Comparison of ENCODE assay signal across 15 mouse cellular contexts in the genomic region with DNA sequence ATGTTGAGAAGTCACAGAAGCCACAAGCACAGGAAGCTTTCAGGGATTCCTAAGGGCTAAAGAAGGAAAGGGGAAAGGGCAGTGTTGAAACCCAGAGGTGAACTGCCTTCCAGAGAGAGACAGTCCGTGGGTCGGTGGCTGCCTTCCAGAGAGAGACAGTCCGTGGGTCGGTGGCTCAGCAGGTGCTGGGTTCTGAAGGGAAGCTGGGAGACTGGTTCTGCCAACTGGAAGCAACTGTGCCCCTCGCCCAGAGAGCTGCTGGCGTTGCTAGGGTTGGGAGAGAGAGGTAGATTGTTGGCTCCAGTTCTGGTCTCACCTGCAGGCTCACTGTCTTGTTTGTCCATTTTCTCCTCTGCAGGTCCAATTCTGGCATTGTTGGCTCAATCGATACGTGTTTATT. TPM values are rescaled to one million over a fixed set of nuclear protein-coding genes. Genes with fewer than 3 reads are reported as not detected.
DNase-seq lines count a peak whose midpoint lies in the region; ATAC-seq and TF ChIP-seq lines count a peak whose summit lies in the region.
"Had no signal": no experiment of that assay in that cellular context is flagged by ENCODE, and none has a peak within 500 bp of the region (broad histone marks: within the 10 kb centered on the region; RNA-seq: fewer than 3 reads in every experiment).

No protein-coding gene starts in this region.

- no peaks in the 10 kb centered on the region for H3K79me2 ChIP-seq in myocyte (ENCODE audit: control insufficient read depth, insufficient read depth)

- no peak for ATAC-seq in heart, embryonic 13.5 days (ENCODE audit: extremely low read depth, insufficient number of reproducible peaks, low FRiP score, low TSS enrichment)
- ATAC-seq in midbrain, embryonic 14.5 days (ENCODE audit: low FRiP score, low TSS enrichment), result no peak
- ATAC-seq: forebrain, embryonic 15.5 days; midbrain, embryonic 13.5 days had no signal

- peak overlapping the region; percentile 19; the same call in 1 of the 2 replicates for H3K9ac ChIP-seq in heart, embryonic 13.5 days
- H3K9ac ChIP-seq in midbrain, embryonic 14.5 days (replicated peaks; ENCODE audit: low read length), result no peak overlapping the region
- H3K9ac ChIP-seq: forebrain, embryonic 15.5 days; midbrain, embryonic 13.5 days; neural tube, embryonic 12.5 days had no signal

- WGBS in heart, embryonic 13.5 days, result 57% methylated on average over 8 of the region's 8 CpGs
- 88% methylated on average over 8 of the region's 8 CpGs for WGBS in midbrain, embryonic 10.5 days
- 83% methylated on average over 8 of the region's 8 CpGs for WGBS in midbrain, embryonic 14.5 days

- no peak overlapping the region for H3K4me2 ChIP-seq in heart, embryonic 13.5 days
- H3K4me2 ChIP-seq in midbrain, embryonic 14.5 days (ENCODE audit: low read length), result no peak overlapping the region
- peak overlapping the region; percentile 70 for H3K4me2 ChIP-seq in myocyte (ENCODE audit: low read depth)
- H3K4me2 ChIP-seq: forebrain, embryonic 15.5 days; midbrain, embryonic 13.5 days; neural tube, embryonic 12.5 days had no signal

- H3K27me3 ChIP-seq in heart, embryonic 13.5 days (replicated peaks), result no peaks in the 10 kb centered on the region
- H3K27me3 ChIP-seq in midbrain, embryonic 10.5 days (ENCODE audit: low read depth, poor library complexity, severe bottlenecking), result no peaks in the 10 kb centered on the region
- H3K27me3 ChIP-seq in midbrain, embryonic 14.5 days (ENCODE audit: control insufficient read depth, insufficient read depth, low read length), result no peaks in the 10 kb centered on the region
- H3K27me3 ChIP-seq in myocyte (ENCODE audit: control insufficient read depth, insufficient read depth, insufficient read length), result no peaks in the 10 kb centered on the region
- H3K27me3 ChIP-seq: forebrain, embryonic 15.5 days; midbrain, embryonic 13.5 days; neural tube, embryonic 12.5 days had no signal

- no peak overlapping the region for H3K4me3 ChIP-seq in heart, embryonic 13.5 days
- H3K4me3 ChIP-seq in midbrain, embryonic 10.5 days, result no peak overlapping the region
- H3K4me3 ChIP-seq in midbrain, embryonic 14.5 days (replicated peaks; ENCODE audit: low read depth, low read length), result no peak overlapping the region
- H3K4me3 ChIP-seq in myocyte, result peak overlapping the region; percentile 2
- H3K4me3 ChIP-seq: forebrain, embryonic 15.5 days; midbrain, embryonic 13.5 days; neural tube, embryonic 12.5 days had no signal

- peak overlapping the region; percentile 20 for H3ac ChIP-seq in myocyte (ENCODE audit: control insufficient read depth, insufficient read length)

- TF ChIP-seq POLR2A in myocyte (IDR thresholded peaks at IDR 0.05; ENCODE audit: insufficient read length, low read depth), result peak; percentile 39

- H3K27ac ChIP-seq in heart, embryonic 13.5 days (replicated peaks), result peak overlapping the region; percentile 36; the same call in 1 of the 2 replicates
- 0 out of 2 replicates have a peak overlapping the region, but pooled peaks have one; percentile 69 for H3K27ac ChIP-seq in midbrain, embryonic 10.5 days (replicated peaks)
- H3K27ac ChIP-seq in midbrain, embryonic 14.5 days (replicated peaks; ENCODE audit: low read depth, low read length), result no peak overlapping the region
- H3K27ac ChIP-seq: forebrain, embryonic 15.5 days; midbrain, embryonic 13.5 days; neural tube, embryonic 12.5 days had no signal

- H3K36me3 ChIP-seq in heart, embryonic 13.5 days, result no peaks in the 10 kb centered on the region
- peaks cover 5% of the 10 kb centered on the region for H3K36me3 ChIP-seq in midbrain, embryonic 10.5 days
- H3K36me3 ChIP-seq in midbrain, embryonic 14.5 days (ENCODE audit: control insufficient read depth, insufficient read depth, low read length), result no peaks in the 10 kb centered on the region
- no peaks in the 10 kb centered on the region for H3K36me3 ChIP-seq in myocyte (ENCODE audit: control insufficient read depth, insufficient read depth)
- H3K36me3 ChIP-seq: forebrain, embryonic 15.5 days; midbrain, embryonic 13.5 days; neural tube, embryonic 12.5 days had no signal

- intact Hi-C loops in heart, postnatal 36 days (cut with DNase I), result no loop called here

- no peaks in the 10 kb centered on the region for H3K9me3 ChIP-seq in heart, embryonic 13.5 days
- H3K9me3 ChIP-seq in midbrain, embryonic 10.5 days (replicated peaks), result no peaks in the 10 kb centered on the region
- H3K9me3 ChIP-seq in midbrain, embryonic 14.5 days (ENCODE audit: control insufficient read depth, low read length), result no peaks in the 10 kb centered on the region
- H3K9me3 ChIP-seq: forebrain, embryonic 15.5 days; midbrain, embryonic 13.5 days; neural tube, embryonic 12.5 days had no signal

- H3K4me1 ChIP-seq in heart, embryonic 13.5 days, result peaks cover 78% of the 10 kb centered on the region
- peaks cover 37% of the 10 kb centered on the region for H3K4me1 ChIP-seq in midbrain, embryonic 10.5 days
- peaks cover 15% of the 10 kb centered on the region for H3K4me1 ChIP-seq in midbrain, embryonic 14.5 days (ENCODE audit: control insufficient read depth, insufficient read depth, low read length)

- DNase-seq in cerebellum, postnatal 14 days, result peak; percentile 25 to 50
- DNase-seq in cerebellum, postnatal 4 days (ENCODE audit: low spot score in 2 of 2), result no peak
- no peak for DNase-seq in heart, postnatal 36 days
- DNase-seq in midbrain, embryonic 10.5 days (ENCODE audit: low spot score), result no peak
- no peak for DNase-seq in midbrain, embryonic 14.5 days
- DNase-seq in kidney, postnatal 4 days, result no peak
- DNase-seq: cerebellum, adult 2 months; cerebellum, postnatal 36 days; liver had no signal

TF ChIP-seq in myocyte, 11 proteins besides CTCF, POLR2A, EP300 and RAD21:
- TF ChIP-seq MYOD1 (IDR thresholded peaks at IDR 0.05; ENCODE audit: control insufficient read depth in 1 of 3, insufficient read length in 2 of 3, low read depth in 2 of 3) (peak in 2 of 3 experiments; percentile 88 to 91), MYOG (IDR thresholded peaks at IDR 0.05; ENCODE audit: control insufficient read depth in 1 of 3, insufficient read depth in 1 of 3, insufficient read length in 2 of 3, low read depth in 2 of 3) (peak in 2 of 3 experiments; percentile 72 to 92), SRF (IDR thresholded peaks at IDR 0.05; ENCODE audit: control insufficient read depth, insufficient read length, low read depth) (peak; percentile 2), POLR2AphosphoS2 (IDR thresholded peaks at IDR 0.05; ENCODE audit: insufficient read length, low read depth) (peak; percentile 44), TCF3 (IDR thresholded peaks at IDR 0.05; ENCODE audit: insufficient read length, low read depth) (peak; percentile 26), REST (IDR thresholded peaks at IDR 0.05; ENCODE audit: insufficient read depth, insufficient read length) (no peak), TCF12 (IDR thresholded peaks at IDR 0.05; ENCODE audit: insufficient read depth, poor library complexity, severe bottlenecking) (peak; percentile 56), USF1 (IDR thresholded peaks at IDR 0.05; ENCODE audit: low read depth) (no peak)

RNA-seq across cellular contexts. Expression of gene Srsf3, which starts 26.1 kb away (rescaled TPM):
- polyA plus RNA-seq in heart, embryonic 13.5 days (2015; fragmentation: Nextera tagmentation; extraction: Ambion mirVana), result 321 and 347 TPM in 2 replicates
- total RNA-seq in heart, postnatal 36 days (2021), result 10 to 100 TPM; 54.9 to 60.9 TPM
- 789 and 839 TPM in 2 replicates for polyA plus RNA-seq in midbrain, embryonic 10.5 days (2016; fragmentation: Nextera tagmentation; extraction: Ambion mirVana)
- polyA plus RNA-seq in midbrain, embryonic 14.5 days (2014; fragmentation: Nextera tagmentation; extraction: Ambion mirVana), result 486 and 559 TPM in 2 replicates
- polyA plus RNA-seq in myocyte (2012; fragmentation: generic; extraction: Trizol), result 98.2 TPM

RNA-seq across cellular contexts. Expression of gene Cdkn1a, which starts 32.3 kb away (rescaled TPM):
- 38.5 and 52.3 TPM in 2 replicates for polyA plus RNA-seq in heart, embryonic 13.5 days (2015; fragmentation: Nextera tagmentation; extraction: Ambion mirVana)
- 10 to 100 TPM; 40.8 to 83.9 TPM for total RNA-seq in heart, postnatal 36 days (2021)
- polyA plus RNA-seq in midbrain, embryonic 10.5 days (2016; fragmentation: Nextera tagmentation; extraction: Ambion mirVana), result 19.1 and 24.8 TPM in 2 replicates
- 80.8 and 109 TPM in 2 replicates for polyA plus RNA-seq in midbrain, embryonic 14.5 days (2014; fragmentation: Nextera tagmentation; extraction: Ambion mirVana)
- polyA plus RNA-seq in myocyte (2012; fragmentation: generic; extraction: Trizol), result 2,069 TPM

RNA-seq across cellular contexts. Expression of gene Stk38, which starts 50.7 kb away (rescaled TPM):
- polyA plus RNA-seq in heart, embryonic 13.5 days (2015; fragmentation: Nextera tagmentation; extraction: Ambion mirVana), result 68.7 and 71.0 TPM in 2 replicates
- total RNA-seq in heart, postnatal 36 days (2021), result 10 to 100 TPM; 30.2 to 36.2 TPM
- polyA plus RNA-seq in midbrain, embryonic 10.5 days (2016; fragmentation: Nextera tagmentation; extraction: Ambion mirVana), result 115 and 130 TPM in 2 replicates
- 74.8 and 102 TPM in 2 replicates for polyA plus RNA-seq in midbrain, embryonic 14.5 days (2014; fragmentation: Nextera tagmentation; extraction: Ambion mirVana)
- 28.3 TPM for polyA plus RNA-seq in myocyte (2012; fragmentation: generic; extraction: Trizol)

RNA-seq across cellular contexts. Expression of gene Rab44, which starts 55.5 kb away (rescaled TPM):
- 0.18 and 0.35 TPM in 2 replicates for polyA plus RNA-seq in heart, embryonic 13.5 days (2015; fragmentation: Nextera tagmentation; extraction: Ambion mirVana)
- under 1 TPM; 0.43 to 0.50 TPM for total RNA-seq in heart, postnatal 36 days (2021)
- 0.06 and 0.47 TPM in 2 replicates for polyA plus RNA-seq in midbrain, embryonic 10.5 days (2016; fragmentation: Nextera tagmentation; extraction: Ambion mirVana)
- 0.20 TPM in 1 of 2 replicates, not detected in the other for polyA plus RNA-seq in midbrain, embryonic 14.5 days (2014; fragmentation: Nextera tagmentation; extraction: Ambion mirVana)
- polyA plus RNA-seq in myocyte (2012; fragmentation: generic; extraction: Trizol), result 6.8 TPM
- polyA plus RNA-seq: hindbrain, embryonic 11.5 days; midbrain, embryonic 13.5 days had no signal

Comparison
In these comparisons a context has a peak if more than half of its experiments do, and no peak if none do; other contexts are left out.
1. DNase-seq: peak in cerebellum, postnatal 14 days (2 of 2); none in cerebellum, postnatal 4 days (0 of 2), heart, postnatal 36 days (0 of 2), midbrain, embryonic 10.5 days (single experiment), midbrain, embryonic 14.5 days (single experiment) and kidney, postnatal 4 days (0 of 2).
2. RNA of gene Cdkn1a, which starts 32.3 kb away (polyA plus RNA-seq): 2,069 TPM in myocyte (single experiment); 80.8 to 109 TPM in midbrain, embryonic 14.5 days, 38.5 to 52.3 TPM in heart, embryonic 13.5 days and 19.1 to 24.8 TPM in midbrain, embryonic 10.5 days; every median in the first group is over 10 times any median in the second.